Mouse (Mus musculus) testis, adult 2 months (tissue): ENCODE measurements around the gene Fsd1.

Experiments
- CTCF ChIP-seq: fragments of 200-500 bp; IDR thresholded peaks from 2 replicates; pipeline ENCODE4 v1.5.1; 2012; ENCODE audit warnings: low read depth, mild to moderate bottlenecking, inconsistent platforms, low read length, moderate library complexity; ENCODE audit not compliant: control insufficient read depth, insufficient read depth, insufficient replicate concordance
- POLR2A ChIP-seq: fragments of 200-500 bp; IDR thresholded peaks from 2 replicates; pipeline ENCODE4 v1.6.1; 2012; ENCODE audit warnings: low read depth, mild to moderate bottlenecking, inconsistent platforms, low read length, moderate library complexity; ENCODE audit not compliant: control insufficient read depth

DNA sequence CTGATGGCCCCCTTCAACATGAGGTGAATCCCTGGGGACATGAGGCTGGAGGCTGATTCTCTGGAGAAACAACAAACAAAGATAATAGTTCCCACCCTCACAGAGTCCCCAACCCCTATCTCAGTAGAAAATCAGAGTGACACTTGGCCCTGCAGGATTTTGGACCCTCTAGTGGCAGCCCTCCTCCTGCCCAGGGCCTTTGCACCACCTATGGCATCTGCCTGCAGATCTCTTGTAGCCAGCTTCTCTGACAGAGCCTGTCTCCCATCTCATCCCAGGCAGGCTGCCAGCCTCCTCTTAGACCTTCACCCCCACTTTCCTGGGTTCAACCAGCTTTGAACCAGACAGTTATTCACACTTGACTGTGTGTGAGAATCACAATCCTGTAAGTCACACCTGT is 25.5 kb upstream of the Fsd1 start:
- TF ChIP-seq POLR2A: no peak
- TF ChIP-seq CTCF: no peak
